Mouse (Mus musculus): ENCODE measurements around the gene Azi2.

Gene Azi2

GRCm38 (mm10) chr9:118083834-118084233 lies 43.5 kb downstream of the Azi2 start:
- no peak for DNase-seq

DNA sequence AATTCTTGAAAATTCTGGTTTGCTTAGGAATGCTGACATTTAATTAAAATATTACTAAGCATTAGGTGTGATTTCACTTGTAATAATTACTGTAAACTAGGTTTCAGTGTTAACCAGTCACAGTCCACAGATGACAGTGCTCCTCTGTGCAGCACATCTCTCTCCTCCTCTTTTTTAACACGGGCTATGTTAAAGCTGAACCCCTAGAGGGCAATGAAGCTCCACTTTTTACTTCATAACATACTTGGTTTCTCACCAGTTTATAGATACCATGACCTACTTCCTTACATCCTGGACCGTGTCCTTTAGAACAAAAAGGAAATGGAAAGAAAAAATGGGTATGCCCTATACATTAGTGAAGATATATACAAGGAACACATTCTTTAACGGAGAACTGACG lies 59.1 kb downstream of the Azi2 start:
- peak; percentile 45 to 71 for DNase-seq

GRCm38 (mm10) chr9:118100484-118100883 lies 60.2 kb downstream of the Azi2 start:
- DNase-seq = no peak

- DNase-seq = no peak
Observed at GRCm38 (mm10) chr9:118101802-118102201, 61.5 kb downstream of the Azi2 start.

GRCm38 (mm10) chr9:118108527-118109011 lies 68.3 kb downstream of the Azi2 start:
- DNase-seq = no peak

- DNase-seq = no peak
Observed at GRCm38 (mm10) chr9:118109697-118110359, 69.5 kb downstream of the Azi2 start.

GRCm38 (mm10) chr9:118110360-118110710 lies 70.0 kb downstream of the Azi2 start:
- DNase-seq = no peak
